Mouse (Mus musculus) erythroblast, embryonic 14.5 days (primary cell): ENCODE results near the gene Epb41l1. TPM values are rescaled to one million over a fixed set of nuclear protein-coding genes. Genes with fewer than 3 reads are reported as not detected.

ENCODE experiments used
- H3K27me3 ChIP-seq: 2 replicates; pipeline ENCODE4 v1.6.1; 2012; ENCODE audit warnings: inconsistent platforms; ENCODE audit not compliant: control insufficient read depth
- H3K36me3 ChIP-seq: 2 replicates; pipeline ENCODE4 v1.6.1; 2012; ENCODE audit warnings: mild to moderate bottlenecking, inconsistent platforms; ENCODE audit not compliant: control insufficient read depth
- H3K4me1 ChIP-seq: 2 replicates; pipeline ENCODE4 v1.6.1; 2012; ENCODE audit warnings: inconsistent platforms; ENCODE audit not compliant: control insufficient read depth
- H3K4me3 ChIP-seq: replicated peaks from 2 replicates; pipeline ENCODE3; 2012; ENCODE audit warnings: moderate library complexity, mild to moderate bottlenecking, inconsistent platforms
- H3K9me3 ChIP-seq: 2 replicates; pipeline ENCODE4 v1.6.1; 2012; ENCODE audit warnings: low read length, inconsistent platforms, mixed read lengths; ENCODE audit not compliant: control insufficient read depth
- GATA1 ChIP-seq: IDR thresholded peaks from 2 replicates; pipeline ENCODE4 v1.6.1; 2012; ENCODE audit warnings: low read length, inconsistent platforms, mixed read lengths
- TAL1 ChIP-seq: IDR thresholded peaks from 3 replicates; pipeline ENCODE4 v1.6.1; 2012; ENCODE audit warnings: low read length, inconsistent platforms, mixed read lengths
- polyA plus RNA-seq: library from polyadenylated mRNA; stranded (reverse); fragments of >175 nt; gene quantifications from 2 replicates; pipeline ENCODE4 v1.2.3, GENCODE M21; 2012

Gene Epb41l1
- polyA plus RNA-seq, 1 experiment = 0.39 TPM

GRCm38 (mm10) chr2:156420327-156420693 is 399 bp upstream of the Epb41l1 start:
- H3K36me3 ChIP-seq = no peaks in the 10 kb centered on the region
- H3K27me3 ChIP-seq = peaks cover 75% of the 10 kb centered on the region
- TF ChIP-seq TAL1 (no peak), GATA1 (no peak)
- H3K4me1 ChIP-seq = peaks cover 8% of the 10 kb centered on the region
- H3K9me3 ChIP-seq = peaks cover 4% of the 10 kb centered on the region; the same call in 1 of the 2 replicates
- peak overlapping the region; percentile 32 for H3K4me3 ChIP-seq

DNA sequence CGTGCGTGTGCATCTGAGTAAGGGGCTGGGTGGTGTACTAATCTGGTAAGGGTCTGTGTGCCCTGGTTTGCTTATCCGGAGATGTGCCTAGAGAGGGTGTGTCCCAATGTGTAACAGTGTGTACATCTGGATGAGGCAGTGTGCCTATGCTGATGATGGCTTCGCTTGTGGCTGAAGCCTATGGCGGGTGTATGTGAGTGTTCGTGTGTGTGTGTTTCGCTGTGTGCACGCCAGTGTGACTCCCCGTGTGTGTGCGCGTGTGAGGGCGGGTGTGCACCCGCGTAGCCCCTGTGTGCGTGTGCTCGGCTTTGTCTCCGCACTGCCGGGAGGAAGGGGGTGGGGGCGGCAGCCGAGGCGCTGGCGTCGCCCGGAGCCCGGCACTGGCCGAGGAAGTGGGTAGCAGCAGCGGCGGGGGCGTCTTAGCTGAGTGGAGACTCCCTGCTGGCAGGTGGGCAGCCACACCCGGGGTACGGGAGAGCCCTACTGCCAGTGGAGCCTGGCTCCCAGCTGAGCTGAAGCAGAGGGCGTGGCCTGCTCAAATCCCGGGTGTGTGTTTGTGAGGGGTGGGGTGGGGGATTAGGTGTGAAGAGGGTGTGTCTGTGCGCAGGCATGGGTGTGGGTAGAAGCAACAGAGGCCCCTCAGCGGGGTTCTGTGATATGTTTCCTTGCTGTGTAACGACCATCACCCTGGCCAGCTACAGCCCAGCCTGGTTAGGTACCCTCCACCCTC is 837 bp downstream of the Epb41l1 start:
- peaks cover 80% of the 10 kb centered on the region for H3K27me3 ChIP-seq
- TF ChIP-seq TAL1 (no peak), GATA1 (no peak)
- H3K4me1 ChIP-seq = peaks cover 8% of the 10 kb centered on the region
- H3K4me3 ChIP-seq = peak overlapping the region; percentile 47
- peaks cover 4% of the 10 kb centered on the region; the same call in 1 of the 2 replicates for H3K9me3 ChIP-seq
- H3K36me3 ChIP-seq = no peaks in the 10 kb centered on the region

GRCm38 (mm10) chr2:156422631-156423030 is 1.9 kb downstream of the Epb41l1 start:
- peaks cover 8% of the 10 kb centered on the region for H3K4me1 ChIP-seq
- no peaks in the 10 kb centered on the region for H3K36me3 ChIP-seq
- H3K27me3 ChIP-seq = peaks cover 80% of the 10 kb centered on the region
- peaks cover 4% of the 10 kb centered on the region; the same call in 1 of the 2 replicates for H3K9me3 ChIP-seq
- no peak overlapping the region for H3K4me3 ChIP-seq
- no peak for TF ChIP-seq TAL1
- no peak for TF ChIP-seq GATA1

GRCm38 (mm10) chr2:156423672-156424071 is 3.0 kb downstream of the Epb41l1 start:
- H3K9me3 ChIP-seq = peaks cover 4% of the 10 kb centered on the region; the same call in 1 of the 2 replicates
- H3K36me3 ChIP-seq = no peaks in the 10 kb centered on the region
- H3K27me3 ChIP-seq = peaks cover 70% of the 10 kb centered on the region
- H3K4me3 ChIP-seq = no peak overlapping the region
- peaks cover 8% of the 10 kb centered on the region for H3K4me1 ChIP-seq
- TF ChIP-seq TAL1 (no peak), GATA1 (no peak)

- Histone ChIP-seq H3K27me3 (peaks cover 51% of the 10 kb centered on the region), H3K36me3 (no peaks in the 10 kb centered on the region), H3K4me1 (peaks cover 8% of the 10 kb centered on the region), H3K4me3 (no peak overlapping the region), H3K9me3 (peaks cover 2% of the 10 kb centered on the region; the same call in 1 of the 2 replicates)
- no peak for TF ChIP-seq GATA1
- no peak for TF ChIP-seq TAL1
These were observed 4.9 kb downstream of the Epb41l1 start for GRCm38 (mm10) chr2:156425618-156426017.

DNA sequence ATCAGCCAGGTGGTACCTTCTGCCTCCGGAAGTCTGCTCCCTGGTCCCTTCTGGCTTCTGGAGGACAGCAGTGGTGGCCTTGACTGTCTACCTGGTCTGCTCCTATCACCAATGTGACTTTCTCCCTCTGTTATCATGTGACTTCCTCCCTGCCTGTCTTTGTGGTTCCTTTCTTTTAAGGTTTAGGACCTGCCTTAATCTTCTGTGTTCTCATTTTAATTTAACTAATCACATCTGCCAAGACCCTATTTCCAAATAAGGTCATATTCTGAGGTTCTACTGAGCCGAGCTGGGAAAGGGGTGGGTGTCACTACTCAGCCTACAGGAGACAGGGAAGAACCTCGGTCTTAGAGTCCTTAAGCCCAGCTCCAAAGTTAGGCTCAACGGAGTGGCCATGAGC is 5.4 kb downstream of the Epb41l1 start:
- Histone ChIP-seq H3K36me3 (no peaks in the 10 kb centered on the region), H3K4me1 (peaks cover 6% of the 10 kb centered on the region), H3K4me3 (no peak overlapping the region), H3K9me3 (peaks cover 2% of the 10 kb centered on the region; the same call in 1 of the 2 replicates), H3K27me3 (peaks cover 45% of the 10 kb centered on the region)
- no peak for TF ChIP-seq TAL1
- TF ChIP-seq GATA1 = no peak

DNA sequence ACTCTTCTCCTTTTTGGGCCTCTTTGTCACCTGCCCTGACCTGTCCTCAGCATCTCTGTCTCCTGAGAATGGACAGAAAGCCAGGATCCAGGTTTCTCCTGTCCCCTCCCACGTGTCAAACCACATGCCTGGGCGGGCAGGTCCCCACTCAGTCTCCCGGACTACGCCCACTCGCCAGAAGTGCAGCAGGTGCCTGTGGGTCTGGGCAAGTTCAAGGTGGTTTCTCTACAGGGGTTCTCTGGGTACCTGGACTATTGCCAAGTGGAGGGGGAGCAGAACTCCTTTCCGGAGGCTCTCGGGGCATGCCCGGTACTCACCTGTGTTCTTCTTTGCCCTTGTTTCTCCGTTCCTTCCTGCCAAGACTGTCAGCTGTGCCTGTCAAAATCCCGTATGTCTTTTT is 9.1 kb downstream of the Epb41l1 start:
- Histone ChIP-seq H3K4me1 (no peaks in the 10 kb centered on the region), H3K36me3 (no peaks in the 10 kb centered on the region), H3K9me3 (no peaks in the 10 kb centered on the region), H3K4me3 (no peak overlapping the region), H3K27me3 (peaks cover 9% of the 10 kb centered on the region; the same call in 1 of the 2 replicates)
- TF ChIP-seq GATA1 = no peak
- no peak for TF ChIP-seq TAL1

DNA sequence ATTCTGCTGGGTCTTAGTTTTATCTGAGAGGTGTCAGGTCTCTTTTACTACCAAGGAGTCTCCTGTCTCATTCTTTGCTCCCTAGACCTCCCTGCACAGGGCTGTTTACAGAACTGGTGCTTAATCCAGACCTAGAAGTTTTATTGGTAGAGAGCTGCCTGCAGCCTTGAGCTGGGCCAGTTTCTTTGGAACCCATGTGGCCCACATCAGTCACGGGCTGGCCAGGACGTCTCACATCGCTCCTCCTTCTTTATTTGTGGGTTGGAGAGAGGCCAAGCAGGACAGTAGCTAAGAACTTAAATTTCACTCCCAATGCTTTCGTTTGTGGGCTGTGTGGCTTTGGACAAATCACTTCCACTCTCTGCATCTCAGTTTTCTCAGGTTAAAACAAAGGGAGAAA is 9.6 kb downstream of the Epb41l1 start:
- TF ChIP-seq TAL1 (no peak), GATA1 (no peak)
- Histone ChIP-seq H3K27me3 (peaks cover 5% of the 10 kb centered on the region; the same call in 1 of the 2 replicates), H3K36me3 (no peaks in the 10 kb centered on the region), H3K4me1 (no peaks in the 10 kb centered on the region), H3K4me3 (no peak overlapping the region), H3K9me3 (no peaks in the 10 kb centered on the region)

DNA sequence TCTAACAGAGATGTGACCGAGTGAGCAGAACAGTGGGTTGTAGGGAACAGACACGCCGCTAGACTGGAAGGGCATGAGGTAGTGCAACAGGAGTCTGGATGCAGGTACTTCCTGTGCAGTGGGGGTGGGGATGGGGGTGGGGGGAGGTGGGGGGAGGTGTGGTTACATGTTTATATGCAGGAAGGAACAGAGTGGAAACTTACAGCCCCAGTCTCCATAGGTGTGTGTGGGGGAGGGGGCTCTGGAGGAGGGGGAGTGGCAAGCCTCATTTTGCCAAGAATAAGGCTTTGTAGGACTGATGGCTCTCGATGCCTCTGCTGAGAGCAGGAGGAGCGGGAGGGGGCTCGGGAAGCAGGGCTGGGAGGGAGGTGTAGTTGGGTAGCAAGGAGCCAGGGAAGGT is 10.7 kb downstream of the Epb41l1 start:
- TF ChIP-seq TAL1 (no peak), GATA1 (no peak)
- H3K4me3 ChIP-seq = no peak overlapping the region
- no peaks in the 10 kb centered on the region for H3K36me3 ChIP-seq
- no peaks in the 10 kb centered on the region for H3K9me3 ChIP-seq
- H3K27me3 ChIP-seq = no peaks in the 10 kb centered on the region
- H3K4me1 ChIP-seq = no peaks in the 10 kb centered on the region
